Mouse (Mus musculus) limb, embryonic 14.5 days (tissue): ENCODE results near the gene Surf4. TPM values are rescaled to one million over a fixed set of nuclear protein-coding genes. Genes with fewer than 3 reads are reported as not detected.

Experiments used
- ATAC-seq: fragments of 200-750 bp; cut with Nextera tagmentation; 2 replicates; pipeline ENCODE4 v1.8.0; 2017; ENCODE audit warnings: low read depth, moderate number of reproducible peaks, moderate TSS enrichment; ENCODE audit not compliant: low FRiP score
- DNase-seq: peaks from one replicate; pipeline ENCODE4 v3.0.0-alpha.2; 2015; ENCODE audit warnings: low spot score
- H3K27ac ChIP-seq: fragments of 300-500 bp; sonication (generic); replicated peaks from 2 replicates; pipeline ENCODE4 v1.5.1; 2014; ENCODE audit warnings: low read depth, mild to moderate bottlenecking, low read length, moderate library complexity, mixed read lengths
- H3K27me3 ChIP-seq: fragments of 300-500 bp; sonication (generic); 2 replicates; pipeline ENCODE4 v1.6.1; 2014; ENCODE audit warnings: low read length, mixed read lengths; ENCODE audit not compliant: control insufficient read depth, insufficient read depth
- H3K36me3 ChIP-seq: fragments of 300-500 bp; sonication (generic); 2 replicates; pipeline ENCODE4 v1.6.1; 2014; ENCODE audit warnings: mild to moderate bottlenecking, low read length, moderate library complexity, mixed read lengths; ENCODE audit not compliant: control insufficient read depth, insufficient read depth
- H3K4me1 ChIP-seq: fragments of 300-500 bp; sonication (generic); 2 replicates; pipeline ENCODE4 v1.6.1; 2014; ENCODE audit warnings: antibody characterized with exemption, low read length, mixed read lengths; ENCODE audit not compliant: control insufficient read depth, insufficient read depth
- H3K4me2 ChIP-seq: fragments of 300-500 bp; sonication (generic); replicated peaks from 2 replicates; pipeline ENCODE4 v1.6.1; 2014; ENCODE audit warnings: low read depth, mild to moderate bottlenecking, low read length, moderate library complexity; ENCODE audit not compliant: severe bottlenecking
- H3K4me3 ChIP-seq: fragments of 300-500 bp; sonication (generic); replicated peaks from 2 replicates; pipeline ENCODE4 v1.5.1; 2014; ENCODE audit warnings: low read length
- H3K9ac ChIP-seq: fragments of 300-500 bp; sonication (generic); 2 replicates; pipeline ENCODE4 v1.6.1; 2014; ENCODE audit warnings: mild to moderate bottlenecking, low read depth, low read length, moderate library complexity; ENCODE audit not compliant: severe bottlenecking
- H3K9me3 ChIP-seq: fragments of 300-500 bp; sonication (generic); 2 replicates; pipeline ENCODE4 v1.6.1; 2016; ENCODE audit warnings: low read length; ENCODE audit not compliant: control insufficient read depth
- POLR2A ChIP-seq: fragments of 200-500 bp; IDR thresholded peaks from 2 replicates; pipeline ENCODE4 v1.8.0; 2012; ENCODE audit warnings: inconsistent platforms, mild to moderate bottlenecking, moderate library complexity, borderline replicate concordance; ENCODE audit not compliant: insufficient read depth, insufficient read length; ENCODE audit errors: extremely low read depth
- whole genome bisulfite sequencing: fragments of 180-500 bp; shearing (Covaris S2); extraction: QIAGEN DNeasy Blood & Tissue Kit; methylation state at CpG from one replicate; pipeline ENCODE4 v1.1.7; 2014; 5-methylcytosine and 5-hydroxymethylcytosine counted together
- polyA plus RNA-seq, 2 experiments: library from polyadenylated mRNA; depleted of rRNA in 1 of 2; stranded (reverse) in 1 of 2; unstranded in 1 of 2; fragments of >200 nt; fragmentation: Nextera tagmentation in 1 of 2; extraction: Ambion mirVana in 1 of 2; gene quantifications; 2 replicates each; pipeline versions ENCODE4 v1.2.1 to v1.2.3; 2012 to 2014

Surf4 gene
- polyA plus RNA-seq, 2 experiments = 235 to 279 TPM

- peaks cover 46% of the 10 kb centered on the region for H3K36me3 ChIP-seq
- no peak overlapping the region for H3K9ac ChIP-seq
- H3K4me3 ChIP-seq = no peak overlapping the region
- no peak for ATAC-seq
- H3K27ac ChIP-seq = no peak overlapping the region
- WGBS = 88% methylated on average over 3 of the region's 3 CpGs
- TF ChIP-seq POLR2A = no peak
- H3K27me3 ChIP-seq = no peaks in the 10 kb centered on the region
- DNase-seq = no peak
- peaks cover 28% of the 10 kb centered on the region for H3K4me1 ChIP-seq
- no peak overlapping the region for H3K4me2 ChIP-seq
- H3K9me3 ChIP-seq = no peaks in the 10 kb centered on the region
These were observed 27.3 kb downstream of the Surf4 start for GRCm38 (mm10) chr2:26906431-26906830.

GRCm38 (mm10) chr2:26905936-26906335, 27.8 kb downstream of the Surf4 start:
- DNase-seq (no peak), ATAC-seq (no peak)
- 97% methylated on average over 2 of the region's 2 CpGs for WGBS
- Histone ChIP-seq H3K27ac (no peak overlapping the region), H3K4me2 (no peak overlapping the region), H3K27me3 (no peaks in the 10 kb centered on the region), H3K4me1 (peaks cover 30% of the 10 kb centered on the region), H3K4me3 (no peak overlapping the region), H3K9ac (no peak overlapping the region), H3K36me3 (peaks cover 41% of the 10 kb centered on the region), H3K9me3 (no peaks in the 10 kb centered on the region)
- TF ChIP-seq POLR2A = no peak

- no peaks in the 10 kb centered on the region for H3K9me3 ChIP-seq
- peak overlapping the region; percentile 75 for H3K9ac ChIP-seq
- DNase-seq (no peak), ATAC-seq (no peak)
- peak overlapping the region; percentile 69 for H3K4me2 ChIP-seq
- WGBS = 12% methylated on average over 7 of the region's 7 CpGs
- no peaks in the 10 kb centered on the region for H3K27me3 ChIP-seq
- peak overlapping the region; percentile 70 for H3K27ac ChIP-seq
- TF ChIP-seq POLR2A = no peak
- H3K36me3 ChIP-seq = peaks cover 56% of the 10 kb centered on the region
- H3K4me1 ChIP-seq = peaks cover 16% of the 10 kb centered on the region
- H3K4me3 ChIP-seq = peak overlapping the region; percentile 76
These were observed 30.4 kb downstream of the Surf4 start for GRCm38 (mm10) chr2:26903311-26903710.

GRCm38 (mm10) chr2:26902467-26903220, 31.1 kb downstream of the Surf4 start, which contains the start of gene Surf6:
Surf6 (minus strand) TSS chr2:26902879.
- H3K9ac ChIP-seq = peak within 1 kb of the TSS; percentile 75
- TF ChIP-seq POLR2A = peak; percentile 51; the same call in 1 of the 2 replicates
- DNase-seq = peak; percentile 98
- peak; percentile 93 for ATAC-seq
- H3K27me3 ChIP-seq = no peaks in the 10 kb centered on the region
- peaks cover 56% of the 10 kb centered on the region for H3K36me3 ChIP-seq
- H3K4me2 ChIP-seq = peak within 1 kb of the TSS; percentile 69
- no peaks in the 10 kb centered on the region for H3K9me3 ChIP-seq
- peaks cover 16% of the 10 kb centered on the region for H3K4me1 ChIP-seq
- H3K27ac ChIP-seq = peak within 1 kb of the TSS; percentile 70
- H3K4me3 ChIP-seq = peak within 1 kb of the TSS; percentile 76
- WGBS = under 1% methylated on average over 41 of the region's 41 CpGs

GRCm38 (mm10) chr2:26901834-26902400, 31.8 kb downstream of the Surf4 start:
- 4% methylated on average over 7 of the region's 7 CpGs for WGBS
- Histone ChIP-seq H3K4me2 (peak overlapping the region; percentile 69), H3K36me3 (peaks cover 56% of the 10 kb centered on the region), H3K4me3 (peak overlapping the region; percentile 76), H3K27me3 (no peaks in the 10 kb centered on the region), H3K9ac (peak overlapping the region; percentile 75), H3K4me1 (peaks cover 16% of the 10 kb centered on the region), H3K27ac (no peak overlapping the region), H3K9me3 (no peaks in the 10 kb centered on the region)
- no peak for TF ChIP-seq POLR2A
- ATAC-seq (no peak), DNase-seq (no peak)
